Mouse (Mus musculus) heart, adult 18-20 months (tissue): ENCODE measurements around the gene Neto2. TPM values are rescaled to one million over a fixed set of nuclear protein-coding genes. Genes with fewer than 3 reads are reported as not detected.
"Not testable (repeated sequence)": the region's sequence is repeated elsewhere in the genome, so short reads cannot be mapped to it uniquely, and the experiment has no call there.

Experiments used
- DNase-seq, 2 experiments: peaks; one replicate each; pipeline ENCODE4 v3.0.0; 2021 to 2022; ENCODE audit warnings: mixed read lengths in 1 of 2
- long read RNA-seq, 2 experiments: library from polyadenylated mRNA; stranded (forward); transcript quantifications; one replicate each; pipeline ENCODE4 v2.0.0; 2021
- total RNA-seq, 2 experiments: library from RNA; stranded (reverse); gene quantifications; 2 replicates each; pipeline ENCODE4 v1.2.3; 2021

Neto2 gene
- total RNA-seq = under 1 TPM; 0.94 to 0.95 TPM
- long read RNA-seq, experiment 1 = 0 reads
- long read RNA-seq, experiment 2 = 0 reads

DNA sequence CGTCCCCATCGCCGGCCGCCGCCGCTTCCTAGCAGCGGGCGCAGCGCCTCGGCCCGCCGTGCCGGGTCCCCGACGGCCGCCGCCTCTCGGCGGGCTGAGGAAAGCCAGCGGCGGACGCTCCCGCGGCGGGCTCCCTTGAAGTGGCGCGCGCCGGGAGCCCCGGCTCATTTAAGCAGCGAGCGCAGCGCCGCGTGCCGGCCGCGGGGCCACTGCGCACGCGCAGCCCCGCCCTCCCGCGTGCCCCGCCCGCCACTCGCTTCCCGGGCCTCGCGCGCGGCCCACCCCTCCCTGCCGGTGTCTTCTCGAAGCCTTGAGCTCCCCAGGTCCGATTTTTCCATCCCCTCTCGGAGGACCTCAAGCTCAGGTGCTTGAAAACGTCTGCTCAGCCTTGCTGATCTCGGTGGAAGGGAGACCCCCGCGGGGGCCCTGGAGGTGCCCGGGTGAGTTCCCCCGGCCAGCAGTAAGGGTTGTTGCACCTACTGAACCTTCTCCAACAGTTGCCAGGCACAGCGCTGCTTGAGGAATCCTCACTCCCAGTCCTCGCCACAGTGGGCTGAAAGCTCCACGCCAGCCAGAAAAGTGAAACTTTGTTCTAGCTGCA is at the start of gene Neto2:
Neto2 (minus strand) TSS at position 174 of the 601 bp plus-strand sequence.
- DNase-seq = peak; percentile 62 to 68

DNA sequence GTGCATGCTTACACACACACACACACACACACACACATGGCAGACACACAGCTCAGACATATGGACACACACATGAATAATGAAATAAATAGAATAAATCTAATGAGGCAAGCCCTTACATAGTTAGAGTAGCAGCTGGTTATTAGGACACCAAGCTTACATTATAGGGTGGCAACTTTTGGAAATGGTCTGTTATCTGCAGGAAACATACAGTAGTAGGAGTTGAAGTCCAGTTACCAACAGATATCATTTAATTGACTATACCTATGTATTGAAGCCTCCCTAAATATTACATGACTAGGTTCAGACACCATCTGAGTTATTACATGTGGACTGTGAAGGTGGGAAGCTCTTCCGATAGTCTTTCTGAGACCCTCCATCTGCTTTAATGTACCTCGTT is 44.3 kb upstream of the Neto2 start:
- no peak for DNase-seq

DNA sequence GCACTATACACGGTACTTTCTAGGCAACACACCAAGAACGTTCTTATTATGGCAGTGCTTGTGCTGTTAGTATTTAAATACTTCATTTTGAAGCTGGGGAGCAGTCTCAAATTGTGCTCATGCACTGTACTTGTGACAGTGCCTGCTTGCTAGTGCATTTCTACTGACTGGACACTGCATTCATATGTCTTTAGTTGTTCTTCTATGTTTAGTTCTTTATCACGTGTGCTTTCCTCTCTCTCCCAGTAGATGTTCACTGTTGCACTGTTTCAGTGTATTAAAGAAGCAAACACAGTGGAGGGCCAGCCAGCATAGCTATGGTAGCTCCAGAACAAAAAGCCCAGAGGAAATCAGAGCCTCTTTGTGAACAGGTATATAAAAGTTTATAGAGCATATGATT is 29.8 kb upstream of the Neto2 start:
- DNase-seq = peak; percentile 10 to 28

DNA sequence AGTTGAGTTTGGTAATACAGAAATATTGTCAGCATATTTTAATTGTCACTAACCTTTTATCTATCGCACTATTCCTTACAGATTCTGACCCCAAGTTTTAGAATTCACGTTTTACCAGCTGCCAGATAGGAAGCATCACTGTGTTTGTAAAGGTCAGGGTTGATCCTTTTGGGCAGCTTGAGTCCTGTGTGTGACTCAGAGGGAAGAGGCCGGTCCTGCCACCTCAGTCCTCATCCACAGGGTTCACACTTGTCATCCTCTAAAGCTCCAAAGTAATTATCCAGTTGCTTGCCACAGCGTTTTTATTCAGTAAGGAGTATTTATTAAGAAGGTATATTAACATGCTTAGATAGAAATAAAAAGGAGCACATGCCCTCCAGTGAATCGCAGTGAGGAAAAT is 16.5 kb upstream of the Neto2 start:
- no peak for DNase-seq

DNA sequence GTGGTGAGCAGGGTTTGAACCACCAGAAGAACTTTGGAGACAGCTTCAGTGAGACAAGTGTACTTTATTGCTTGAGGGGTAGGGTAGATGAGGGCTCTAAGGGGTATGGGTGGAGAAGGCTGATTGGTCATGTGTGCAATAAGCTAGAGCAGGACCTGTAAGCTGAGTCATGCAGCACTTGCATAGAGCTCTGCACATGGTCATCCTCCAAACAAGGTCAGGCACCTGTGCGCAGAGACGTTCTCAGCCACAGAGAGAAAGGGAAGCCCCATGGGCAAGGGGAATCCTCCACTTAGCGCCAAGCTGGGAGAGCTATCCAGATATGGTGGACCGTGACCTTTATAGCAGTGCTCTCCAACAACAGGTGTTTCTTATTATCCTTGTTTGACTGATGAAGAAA is 16.0 kb upstream of the Neto2 start:
- no peak for DNase-seq

DNA sequence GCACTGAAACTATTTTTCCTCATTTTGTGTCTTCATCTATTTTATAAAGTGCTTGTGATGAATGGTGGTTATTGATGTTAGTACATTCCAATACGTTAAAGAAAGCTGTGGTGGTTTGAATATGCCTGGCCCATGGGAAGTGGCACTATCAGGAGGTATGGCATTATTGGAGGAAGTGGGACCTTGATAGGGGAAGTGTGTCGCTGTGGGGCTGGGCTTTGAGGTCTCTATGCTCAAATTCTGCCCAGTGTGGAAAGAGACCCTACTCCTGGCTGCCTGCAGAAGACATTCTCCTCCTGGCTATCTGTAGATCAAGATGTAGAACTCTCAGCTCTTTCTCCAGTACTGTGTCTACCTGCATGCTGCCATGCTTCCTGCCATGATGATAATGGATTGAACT is 6.3 kb upstream of the Neto2 start:
- DNase-seq = no peak

DNA sequence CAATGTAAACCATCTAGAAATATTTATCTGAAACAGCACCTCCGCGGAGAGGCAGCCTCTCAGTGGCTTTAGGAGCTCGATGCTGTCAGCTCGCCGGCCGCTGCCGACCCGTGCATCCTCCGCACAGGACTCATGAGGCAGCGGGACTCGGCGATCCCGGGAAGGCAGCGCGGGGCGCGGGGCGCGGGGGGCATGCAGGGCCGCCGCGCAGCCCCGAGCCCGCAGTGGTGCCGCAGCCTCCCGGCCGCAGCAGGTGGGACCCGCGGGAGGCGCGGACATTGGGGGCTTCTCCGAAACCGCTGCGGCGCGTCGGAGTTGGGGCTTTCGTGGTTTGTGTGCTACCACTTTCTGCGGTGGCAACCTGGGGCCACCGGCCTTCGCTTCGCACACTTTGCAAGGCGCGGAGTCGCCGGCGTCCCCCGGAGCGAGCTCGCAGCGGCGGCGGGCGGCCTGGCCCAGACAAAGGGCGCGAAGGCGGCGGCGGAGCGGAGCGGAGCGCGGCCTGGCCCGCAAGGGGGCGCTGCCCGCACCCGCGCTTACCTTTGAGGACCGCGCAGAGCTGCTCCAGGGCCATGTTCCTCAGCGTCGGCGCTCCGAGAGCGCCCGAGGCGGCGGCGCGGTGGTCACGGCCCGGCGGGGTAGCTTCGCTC is 498 bp downstream of the Neto2 start:
- DNase-seq = peak; percentile 25 to 35

DNA sequence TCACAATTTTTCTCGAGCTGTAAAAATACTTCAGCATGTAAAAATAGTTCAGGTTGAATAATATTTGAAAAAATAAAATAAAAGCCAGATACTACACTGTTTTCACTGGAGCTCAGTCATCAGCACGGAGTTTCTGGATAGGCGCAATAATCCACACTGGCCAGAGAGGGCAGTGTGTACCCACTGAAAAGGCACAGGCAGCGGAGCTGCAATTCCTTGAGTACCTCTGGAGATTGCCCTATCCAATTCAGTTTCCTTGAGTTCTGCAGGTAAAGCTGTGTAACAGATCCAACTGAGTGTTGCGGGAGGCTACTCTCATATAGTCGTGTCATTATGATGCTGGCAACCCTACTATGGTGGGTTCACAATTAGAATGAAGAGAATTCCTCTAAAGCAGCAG is 1.7 kb downstream of the Neto2 start:
- peak; percentile 69 to 85 for DNase-seq

- peak; percentile 16 to 49 for DNase-seq
These were observed 35.6 kb downstream of the Neto2 start for GRCm38 (mm10) chr8:85665146-85665545.

GRCm38 (mm10) chr8:85661995-85662394 is 38.7 kb downstream of the Neto2 start:
- peak; percentile 23 to 80 for DNase-seq

- DNase-seq = no peak
These were observed 49.5 kb downstream of the Neto2 start for GRCm38 (mm10) chr8:85651201-85651600.

- DNase-seq = no peak
These were observed 52.2 kb downstream of the Neto2 start for GRCm38 (mm10) chr8:85648553-85648952.

- DNase-seq = peak; percentile 5 to 8
These were observed 55.6 kb downstream of the Neto2 start for GRCm38 (mm10) chr8:85644921-85645665.

DNA sequence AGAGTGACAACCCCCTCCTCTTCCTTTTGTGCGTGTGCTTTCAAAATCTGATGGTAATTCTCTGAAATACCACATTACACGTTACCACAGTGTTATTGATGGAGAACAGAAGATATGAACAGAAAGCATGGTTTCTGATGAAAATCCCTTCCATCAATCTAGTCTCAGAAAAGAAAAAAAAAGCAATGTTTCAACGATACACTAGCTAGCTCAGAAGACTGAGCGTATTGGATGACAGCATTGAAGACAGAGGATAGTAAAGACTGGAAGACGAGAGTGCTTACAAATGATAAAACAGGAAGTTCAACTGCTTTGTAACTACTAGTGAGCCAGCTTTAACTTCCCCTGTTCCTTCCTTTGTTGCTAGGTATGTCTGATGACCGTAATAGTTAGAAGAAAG is 76.3 kb downstream of the Neto2 start:
- DNase-seq = no peak

GRCm38 (mm10) chr8:85623246-85623645 is 77.5 kb downstream of the Neto2 start:
- no peak for DNase-seq

GRCm38 (mm10) chr8:85618789-85619188 is 81.9 kb downstream of the Neto2 start:
- no peak for DNase-seq

DNA sequence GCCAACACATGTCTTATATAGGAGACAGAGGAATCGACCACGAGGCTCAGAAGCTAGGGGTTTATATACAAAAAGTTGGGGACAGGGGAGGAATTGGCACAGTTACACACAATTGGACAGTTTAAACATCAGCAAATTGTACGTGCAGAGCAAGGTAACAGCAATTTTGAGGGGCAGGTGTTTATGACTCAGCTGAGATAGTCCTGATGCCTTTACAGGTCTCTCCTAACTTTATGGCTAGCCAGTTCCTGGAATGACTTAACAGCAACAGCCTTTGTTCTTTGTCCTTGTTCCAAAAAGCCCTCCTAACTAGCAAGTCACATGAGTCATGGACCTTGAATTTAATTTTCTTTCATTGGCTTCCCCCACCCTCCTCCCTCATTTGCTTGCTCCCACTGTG is 83.6 kb downstream of the Neto2 start:
- not testable (repeated sequence) for DNase-seq

DNA sequence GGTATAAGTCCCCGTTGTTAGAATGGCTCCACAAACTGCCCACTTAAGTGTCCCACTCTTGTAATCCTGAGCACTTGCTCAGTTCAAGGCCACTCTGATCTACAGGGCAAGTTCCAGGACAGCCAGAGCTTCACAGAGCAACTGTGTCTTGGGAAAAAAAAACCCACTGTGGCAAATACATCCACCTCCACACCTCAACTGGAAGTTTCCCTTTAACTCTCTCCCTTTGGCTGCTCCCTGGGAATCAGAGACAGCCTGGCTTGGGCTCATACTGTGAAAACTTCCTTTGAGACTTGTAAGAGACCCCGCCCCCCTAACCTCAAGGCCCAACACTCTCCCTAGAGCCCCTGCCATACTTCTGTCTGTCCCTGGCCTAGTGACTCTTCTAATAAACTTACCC is 91.9 kb downstream of the Neto2 start:
- DNase-seq = no peak

GRCm38 (mm10) chr8:85607804-85608203 is 92.9 kb downstream of the Neto2 start:
- no peak for DNase-seq

- no peak for DNase-seq
These were observed 93.8 kb downstream of the Neto2 start for GRCm38 (mm10) chr8:85606974-85607373.

DNA sequence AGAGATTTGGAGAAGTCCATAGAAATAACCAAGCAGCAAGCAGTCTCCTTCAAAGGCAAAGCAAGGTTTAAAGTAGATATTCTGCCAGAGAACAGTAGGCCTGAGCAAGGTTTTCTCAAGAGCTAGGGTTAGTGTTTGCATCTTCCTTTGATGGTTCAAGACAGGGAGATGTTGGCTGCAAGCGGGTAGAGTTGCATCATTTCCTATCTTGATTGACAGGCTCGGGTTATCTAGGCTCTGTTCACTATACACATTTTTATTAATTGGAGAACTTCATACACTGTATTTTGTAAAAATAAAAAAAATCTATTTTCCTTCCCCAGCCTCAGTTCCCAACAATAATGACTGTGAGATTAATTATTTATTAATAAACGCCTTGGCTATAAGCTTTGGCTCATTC is 94.2 kb downstream of the Neto2 start:
- no peak for DNase-seq

DNA sequence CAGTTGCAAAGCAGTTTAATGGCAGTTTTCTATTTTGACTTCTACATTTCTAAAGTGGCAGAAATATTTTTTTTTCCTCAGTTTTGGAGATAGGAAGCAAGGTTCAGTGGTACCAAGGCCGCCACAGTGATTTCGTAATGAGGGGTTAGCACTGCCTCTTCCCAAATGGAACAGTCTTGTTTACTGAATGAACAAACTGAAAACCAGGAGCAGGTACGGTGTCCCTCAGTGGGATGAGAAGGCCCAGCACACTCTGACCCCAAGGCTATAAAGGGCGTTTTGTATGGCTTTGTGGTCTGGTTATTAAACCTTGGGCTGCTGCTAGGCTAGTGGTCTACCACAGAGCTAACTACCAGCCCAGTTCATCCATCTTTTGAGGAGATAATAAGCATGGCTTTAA is 96.5 kb downstream of the Neto2 start:
- no peak for DNase-seq

- DNase-seq = peak; percentile 10 to 77
These were observed 97.4 kb downstream of the Neto2 start for GRCm38 (mm10) chr8:85603203-85603895.
